Mouse (Mus musculus) large intestine, adult 2 months (tissue): ENCODE results near the gene Gm20532. TPM values are rescaled to one million over a fixed set of nuclear protein-coding genes. Genes with fewer than 3 reads are reported as not detected.

ENCODE experiments used
- DNase-seq: peaks from one replicate; pipeline ENCODE4 v3.0.0-alpha.2; 2012; ENCODE audit warnings: low read depth, low spot score
- WGBS: fragments of 180-500 bp; shearing (Covaris S2); methylation state at CpG from one replicate; pipeline ENCODE4 v1.1.7; 2018; 5-methylcytosine and 5-hydroxymethylcytosine counted together
- polyA plus RNA-seq: library from polyadenylated mRNA; depleted of rRNA; stranded (reverse); fragments of >200 nt; gene quantifications from 2 replicates; pipeline ENCODE4 v1.2.3, GENCODE M21; 2012

Gm20532 gene
- polyA plus RNA-seq, 1 experiment, result not detected

DNA sequence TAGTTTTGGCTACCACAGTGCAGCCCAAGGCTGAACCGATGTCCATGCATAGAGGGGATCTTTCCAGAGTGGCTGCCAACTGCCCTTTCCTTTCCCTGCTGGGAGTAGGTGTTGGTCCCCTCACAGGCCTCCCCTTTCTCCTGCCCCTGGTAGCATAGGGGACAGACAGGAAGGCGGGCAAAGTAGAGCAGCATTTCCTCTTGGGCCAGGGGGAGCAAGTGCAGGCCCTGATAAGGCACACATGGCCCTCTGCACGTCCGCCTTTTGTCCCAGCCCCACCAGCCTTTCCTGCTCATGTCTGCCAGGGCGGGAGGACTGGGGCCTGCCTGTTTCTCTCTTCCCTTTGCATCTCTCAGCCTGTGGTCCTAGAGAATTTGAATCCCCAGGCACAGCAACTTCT, 14.6 kb upstream of the Gm20532 start:
- no peak for DNase-seq
- WGBS, result 79% methylated on average over 5 of the region's 5 CpGs

DNA sequence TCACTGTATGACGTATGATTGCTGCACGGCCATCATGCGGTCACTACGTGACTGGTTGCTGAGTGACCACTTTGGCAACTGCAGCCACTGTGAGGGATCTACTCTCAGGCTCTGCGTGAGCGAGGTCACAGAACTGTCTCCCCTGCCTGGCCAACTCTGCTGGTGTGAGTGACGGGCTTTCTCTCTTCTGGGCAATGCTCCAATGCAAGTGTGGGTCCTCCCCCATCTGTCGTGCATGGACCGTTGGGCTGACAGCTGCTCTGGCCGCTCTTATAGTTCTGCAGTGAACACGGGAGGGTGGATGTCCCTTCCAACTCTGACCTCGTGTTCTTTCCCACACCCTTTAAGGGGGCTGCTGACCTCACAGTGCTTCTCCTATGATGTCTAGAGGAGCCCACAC, 13.0 kb upstream of the Gm20532 start:
- no peak for DNase-seq
- WGBS, result 54% methylated on average over 12 of the region's 12 CpGs

GRCm38 (mm10) chr2:26573807-26574206, 12.6 kb upstream of the Gm20532 start:
- WGBS, result 18% methylated on average over 5 of the region's 5 CpGs
- no peak for DNase-seq

GRCm38 (mm10) chr2:26574862-26575261, 11.6 kb upstream of the Gm20532 start:
- DNase-seq, result no peak
- 68% methylated on average over 5 of the region's 5 CpGs for WGBS

GRCm38 (mm10) chr2:26575378-26575777, 11.1 kb upstream of the Gm20532 start:
- 95% methylated on average over 1 of the region's 1 CpGs for WGBS
- no peak for DNase-seq

DNA sequence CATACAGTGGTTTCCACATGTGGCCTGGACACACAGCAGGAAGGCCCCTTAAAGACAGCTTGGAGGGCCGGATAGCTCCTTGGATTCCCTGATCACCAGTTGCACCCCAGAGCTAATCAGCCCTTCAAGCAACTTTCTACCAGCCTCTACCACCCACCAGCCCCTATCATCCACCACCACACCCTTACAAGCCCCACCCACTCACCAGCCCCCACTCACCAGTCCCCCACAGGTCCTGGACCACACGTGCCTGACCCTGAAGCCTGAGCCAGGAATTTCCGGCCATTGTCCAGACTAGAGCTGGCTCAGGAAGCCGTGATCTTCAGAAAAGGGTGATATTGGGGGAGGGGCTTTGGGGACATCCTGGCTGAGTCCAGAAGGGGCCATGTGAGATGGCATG, 10.6 kb upstream of the Gm20532 start:
- DNase-seq, result no peak
- WGBS, result 78% methylated on average over 4 of the region's 4 CpGs

- no peak for DNase-seq
- WGBS, result 54% methylated on average over 4 of the region's 4 CpGs
These were observed 10.0 kb upstream of the Gm20532 start for GRCm38 (mm10) chr2:26576462-26576861.

DNA sequence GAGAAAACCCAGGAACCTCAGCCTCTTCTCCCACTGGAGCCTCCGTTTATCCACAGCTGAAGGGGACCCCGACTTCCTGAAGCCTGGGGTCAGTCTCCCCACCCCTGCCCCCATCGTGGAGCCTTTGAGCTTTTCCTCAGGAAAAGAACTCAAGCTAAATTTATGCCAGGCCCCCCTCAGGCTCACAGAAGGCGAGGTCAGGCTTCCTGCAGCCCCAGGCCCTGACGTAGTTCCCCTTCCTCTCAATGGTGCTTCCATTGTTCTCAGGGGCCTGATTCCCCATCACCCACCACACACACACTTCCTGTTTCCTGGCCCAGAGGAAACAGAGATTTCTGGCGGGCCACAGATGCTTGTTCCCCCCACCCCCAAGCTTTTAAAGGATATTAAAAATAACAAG, 8.1 kb upstream of the Gm20532 start:
- 67% methylated on average over 6 of the region's 6 CpGs for WGBS
- DNase-seq, result no peak

- DNase-seq, result no peak
These were observed 6.7 kb upstream of the Gm20532 start, which contains the start of gene Egfl7 for GRCm38 (mm10) chr2:26579714-26580113. Gene Egfl7 (plus strand): TSS chr2:26580014.

GRCm38 (mm10) chr2:26580751-26581150, 5.7 kb upstream of the Gm20532 start:
- DNase-seq, result no peak
- WGBS, result 84% methylated on average over 5 of the region's 5 CpGs

More at GRCm38 (mm10) chr2:26579714-26580113, 6.7 kb upstream of the Gm20532 start, which contains the start of gene Egfl7:
- 90% methylated on average over 1 of the region's 1 CpGs for WGBS

DNA sequence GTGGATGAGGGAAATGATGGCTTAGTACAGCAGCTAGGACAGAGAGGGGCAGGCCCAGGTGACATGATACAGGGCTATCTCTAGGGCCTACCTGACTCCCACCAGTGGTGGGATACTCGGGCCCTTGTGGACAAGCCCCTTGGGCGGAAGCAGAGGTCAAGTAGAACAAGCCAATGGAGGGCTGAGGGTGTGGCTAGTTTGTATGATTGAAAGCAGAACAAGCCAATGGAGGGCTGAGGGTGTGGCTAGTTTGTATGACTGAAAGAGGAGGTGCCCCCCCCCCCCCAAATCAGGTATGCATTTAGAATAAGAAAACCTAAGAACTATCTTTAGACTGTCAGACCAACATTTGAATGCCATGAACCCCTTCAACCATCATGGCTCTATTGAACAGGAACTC, 4.2 kb upstream of the Gm20532 start:
- 56% methylated on average over 2 of the region's 2 CpGs for WGBS

GRCm38 (mm10) chr2:26582741-26583140, 3.7 kb upstream of the Gm20532 start:
- no peak for DNase-seq
- WGBS, result 71% methylated on average over 7 of the region's 7 CpGs

More for the DNA sequence above, 4.2 kb upstream of the Gm20532 start:
- no peak for DNase-seq

- WGBS, result 48% methylated on average over 11 of the region's 11 CpGs
- DNase-seq, result no peak
These were observed 2.8 kb upstream of the Gm20532 start for GRCm38 (mm10) chr2:26583640-26584039.

GRCm38 (mm10) chr2:26585713-26586112, 726 bp upstream of the Gm20532 start:
- WGBS, result 40% methylated on average over 6 of the region's 6 CpGs
- no peak for DNase-seq

- 14% methylated on average over 11 of the region's 11 CpGs for WGBS
- no peak for DNase-seq
These were observed 586 bp downstream of the Gm20532 start for GRCm38 (mm10) chr2:26587044-26587405.

- DNase-seq, result no peak
- WGBS, result 59% methylated on average over 4 of the region's 4 CpGs
These were observed 2.1 kb downstream of the Gm20532 start for GRCm38 (mm10) chr2:26588573-26588972.

DNA sequence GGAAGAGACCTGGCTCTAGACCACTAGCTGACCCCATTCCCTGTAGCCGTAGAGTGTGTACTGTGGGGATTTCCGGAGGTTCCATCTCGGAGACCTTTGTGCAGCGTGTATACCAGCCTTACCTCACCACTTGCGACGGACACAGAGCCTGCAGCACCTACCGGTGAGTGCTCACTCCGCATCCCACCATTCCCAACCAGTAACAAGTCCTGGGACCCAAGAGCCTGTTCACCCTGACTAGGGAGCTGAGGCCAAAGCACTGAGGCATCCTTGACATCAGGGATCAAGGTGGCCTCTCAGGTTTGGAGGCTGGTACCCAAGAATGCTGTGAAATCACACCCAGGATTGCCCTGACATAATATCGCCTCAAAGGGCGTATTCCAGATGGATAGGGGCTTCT, 2.8 kb downstream of the Gm20532 start:
- 83% methylated on average over 10 of the region's 10 CpGs for WGBS

GRCm38 (mm10) chr2:26590282-26590681, 3.8 kb downstream of the Gm20532 start:
- WGBS, result 94% methylated on average over 7 of the region's 7 CpGs

More for the DNA sequence above, 2.8 kb downstream of the Gm20532 start:
- DNase-seq, result no peak

DNA sequence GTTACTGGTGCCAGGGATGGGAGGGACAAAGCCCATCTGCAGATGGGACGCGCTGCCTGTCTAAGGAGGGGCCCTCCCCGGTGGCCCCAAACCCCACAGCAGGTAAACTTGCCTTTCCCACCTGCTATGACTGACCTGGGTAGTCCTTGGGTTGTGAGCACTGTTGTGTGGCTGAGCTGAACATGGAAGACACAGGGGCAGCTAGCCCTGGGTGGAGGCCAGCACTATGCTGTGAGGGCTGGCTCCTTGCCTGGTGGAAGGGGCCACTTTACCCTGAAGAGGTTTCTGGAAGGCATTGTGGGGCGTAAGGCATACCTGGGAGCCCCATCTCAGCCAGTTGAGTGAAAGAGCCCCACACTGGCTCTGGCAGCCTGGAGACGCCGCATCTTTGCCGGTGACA, 4.5 kb downstream of the Gm20532 start:
- no peak for DNase-seq
- 67% methylated on average over 7 of the region's 7 CpGs for WGBS

More at GRCm38 (mm10) chr2:26590282-26590681, 3.8 kb downstream of the Gm20532 start:
- DNase-seq, result no peak

DNA sequence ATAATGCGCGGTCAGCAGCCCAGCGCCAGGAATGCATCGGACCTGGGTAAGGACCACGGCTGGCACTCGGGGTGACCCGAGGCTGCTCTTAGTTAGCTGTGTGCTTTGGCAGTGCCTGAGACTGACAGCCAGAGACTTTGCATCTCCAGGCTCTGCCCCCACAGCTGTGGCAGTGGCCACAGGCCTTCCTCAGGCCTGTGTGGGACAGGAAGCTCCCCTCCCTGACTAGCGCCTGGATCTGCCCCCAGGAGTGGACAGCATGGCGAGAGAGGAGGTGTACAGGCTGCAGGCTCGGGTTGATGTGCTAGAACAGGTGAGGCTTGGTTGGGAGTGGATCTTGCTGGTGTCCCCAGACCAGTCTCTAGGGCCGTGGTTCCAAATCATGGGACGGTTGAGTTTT, 5.0 kb downstream of the Gm20532 start:
- no peak for DNase-seq
- 78% methylated on average over 12 of the region's 12 CpGs for WGBS

GRCm38 (mm10) chr2:26593211-26594021, 7.0 kb downstream of the Gm20532 start:
- WGBS, result 52% methylated on average over 9 of the region's 9 CpGs
- no peak for DNase-seq

DNA sequence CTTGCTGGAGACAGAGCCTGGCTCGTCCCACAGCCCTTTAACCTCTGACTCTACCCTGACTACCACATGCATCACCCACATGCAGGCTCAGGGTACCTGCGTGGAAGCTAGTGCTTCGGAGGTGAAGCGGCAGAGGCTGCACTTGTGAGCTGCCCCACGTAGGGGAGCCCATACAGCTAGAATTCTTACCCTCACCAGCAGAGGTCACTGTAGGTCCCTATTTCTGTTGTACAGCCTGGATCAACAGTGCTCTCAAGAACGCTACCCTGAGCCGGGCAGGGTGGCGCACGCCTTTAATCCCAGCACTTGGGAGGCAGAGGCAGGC, 7.5 kb downstream of the Gm20532 start:
- WGBS, result 32% methylated on average over 9 of the region's 9 CpGs

More for the DNA sequence above, 7.5 kb downstream of the Gm20532 start:
- no peak for DNase-seq
